Mouse (Mus musculus): ENCODE data around the gene Gm3336.

DNA sequence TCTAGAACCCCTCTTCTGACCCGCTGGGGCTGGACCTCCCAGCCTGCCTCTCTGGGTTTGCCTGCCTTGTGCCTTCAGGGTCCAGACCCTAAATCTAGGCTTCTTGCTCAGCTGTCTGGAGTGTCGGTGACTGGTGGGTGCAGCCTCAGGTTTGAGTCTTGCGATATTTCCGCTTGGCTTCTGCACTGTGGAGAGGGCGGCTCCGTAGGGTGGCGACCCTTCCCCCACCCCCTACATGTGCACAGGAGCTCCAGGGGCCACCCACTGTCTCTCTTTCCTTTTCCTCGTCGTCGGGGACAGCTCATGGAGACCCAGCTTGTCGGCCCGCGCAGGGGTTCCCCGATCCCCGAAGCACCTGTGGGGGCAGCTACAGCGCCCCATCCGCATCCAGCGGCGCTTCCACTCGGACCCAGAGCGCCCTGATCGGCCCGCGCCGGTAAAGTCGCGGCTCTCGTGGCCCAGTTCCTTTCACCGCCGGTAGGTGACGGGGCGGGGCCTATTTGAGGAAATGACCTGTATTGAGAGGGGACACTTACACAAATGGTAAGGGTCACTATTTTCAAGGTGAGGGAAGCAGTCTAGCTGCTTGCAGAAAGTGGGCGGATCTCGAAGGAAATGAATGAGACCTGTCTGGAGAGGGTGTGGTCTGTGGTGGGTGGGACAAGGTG is 11.6 kb downstream of the Gm3336 start:
- TF ChIP-seq POLR2A (IDR thresholded peaks at IDR 0.05; ENCODE audit: borderline replicate concordance, low read depth, low read length) = no peak
- TF ChIP-seq CTCF (IDR thresholded peaks at IDR 0.05; ENCODE audit: low read depth, low read length) = no peak
